Mouse (Mus musculus): ENCODE measurements around the gene Ap5b1.

Ap5b1 gene

GRCm38 (mm10) chr19:5567534-5568469 is at the start of gene Ap5b1:
Gene Ap5b1, plus strand, starts transcription at chr19:5568025.
- peak; percentile 91 to 93 for DNase-seq

- no peak for DNase-seq
These were observed 49.1 kb upstream of the Ap5b1 start for GRCm38 (mm10) chr19:5518721-5519120.

- DNase-seq, result no peak
These were observed 42.6 kb upstream of the Ap5b1 start for GRCm38 (mm10) chr19:5525204-5525603.

- peak; percentile 97 to 98 for DNase-seq
These were observed 38.3 kb upstream of the Ap5b1 start for GRCm38 (mm10) chr19:5529325-5530137.

- DNase-seq, result no peak
These were observed 37.7 kb upstream of the Ap5b1 start for GRCm38 (mm10) chr19:5530138-5530524.

- DNase-seq, result peak in 1 of 2 experiments; percentile 14
These were observed 35.3 kb upstream of the Ap5b1 start for GRCm38 (mm10) chr19:5532520-5532919.

- DNase-seq, result no peak
These were observed 29.0 kb upstream of the Ap5b1 start for GRCm38 (mm10) chr19:5538786-5539185.

GRCm38 (mm10) chr19:5543362-5543761 is 24.5 kb upstream of the Ap5b1 start:
- no peak for DNase-seq

GRCm38 (mm10) chr19:5544031-5544430 is 23.8 kb upstream of the Ap5b1 start:
- DNase-seq, result no peak

- no peak for DNase-seq
These were observed 20.3 kb upstream of the Ap5b1 start for GRCm38 (mm10) chr19:5547471-5548056.

GRCm38 (mm10) chr19:5553802-5554201 is 14.0 kb upstream of the Ap5b1 start:
- DNase-seq, result peak; percentile 40 to 57

- peak; percentile 75 to 86 for DNase-seq
These were observed 13.6 kb upstream of the Ap5b1 start for GRCm38 (mm10) chr19:5554212-5554611.

GRCm38 (mm10) chr19:5558169-5558568 is 9.7 kb upstream of the Ap5b1 start:
- no peak for DNase-seq

- no peak for DNase-seq
These were observed 9.1 kb upstream of the Ap5b1 start for GRCm38 (mm10) chr19:5558770-5559169.

GRCm38 (mm10) chr19:5559229-5559628 is 8.6 kb upstream of the Ap5b1 start:
- no peak for DNase-seq

GRCm38 (mm10) chr19:5559631-5560456 is 8.0 kb upstream of the Ap5b1 start:
- no peak for DNase-seq

GRCm38 (mm10) chr19:5560457-5561041 is 7.3 kb upstream of the Ap5b1 start, which contains the start of gene Ovol1:
Gene Ovol1, minus strand, starts transcription at chr19:5560646.
- DNase-seq, result peak; percentile 86 to 92

GRCm38 (mm10) chr19:5561252-5561790 is 6.5 kb upstream of the Ap5b1 start:
- no peak for DNase-seq

- DNase-seq, result no peak
These were observed 5.9 kb upstream of the Ap5b1 start for GRCm38 (mm10) chr19:5561886-5562285.

GRCm38 (mm10) chr19:5562776-5563175 is 5.0 kb upstream of the Ap5b1 start:
- no peak for DNase-seq

GRCm38 (mm10) chr19:5566316-5566715 is 1.5 kb upstream of the Ap5b1 start:
- no peak for DNase-seq

- DNase-seq, result no peak
These were observed 668 bp upstream of the Ap5b1 start for GRCm38 (mm10) chr19:5567180-5567533.

All from lung, adult 18-20 months (tissue).